Mouse (Mus musculus): ENCODE measurements around the gene 4930452B06Rik. TPM values are rescaled to one million over a fixed set of nuclear protein-coding genes. Genes with fewer than 3 reads are reported as not detected.

4930452B06Rik gene
- polyA plus RNA-seq, 1 experiment from 2014 or later, result 5.7 TPM

GRCm38 (mm10) chr14:8444363-8444762 is 221.7 kb downstream of the 4930452B06Rik start:
- no peak for ATAC-seq (ENCODE audit: low FRiP score)
- H3K4me1 ChIP-seq, result no peaks in the 10 kb centered on the region
- 78% methylated on average over 2 of the region's 2 CpGs for WGBS
- no peak overlapping the region for H3K4me2 ChIP-seq
- no peak overlapping the region for H3K27ac ChIP-seq (replicated peaks)
- no peaks in the 10 kb centered on the region for H3K36me3 ChIP-seq
- no peaks in the 10 kb centered on the region for H3K27me3 ChIP-seq (replicated peaks)
- H3K9me3 ChIP-seq (replicated peaks), result no peaks in the 10 kb centered on the region
- no peak overlapping the region for H3K4me3 ChIP-seq (replicated peaks)
- H3K9ac ChIP-seq (replicated peaks), result no peak overlapping the region

GRCm38 (mm10) chr14:8442691-8443090 is 223.3 kb downstream of the 4930452B06Rik start:
- no peaks in the 10 kb centered on the region for H3K4me1 ChIP-seq
- H3K9me3 ChIP-seq (replicated peaks), result no peaks in the 10 kb centered on the region
- H3K27me3 ChIP-seq (replicated peaks), result no peaks in the 10 kb centered on the region
- H3K36me3 ChIP-seq, result no peaks in the 10 kb centered on the region
- ATAC-seq (ENCODE audit: low FRiP score), result no peak
- no peak overlapping the region for H3K27ac ChIP-seq (replicated peaks)
- H3K4me3 ChIP-seq (replicated peaks), result no peak overlapping the region
- no peak overlapping the region for H3K4me2 ChIP-seq
- H3K9ac ChIP-seq (replicated peaks), result no peak overlapping the region
- 87% methylated on average over 3 of the region's 3 CpGs for WGBS

DNA sequence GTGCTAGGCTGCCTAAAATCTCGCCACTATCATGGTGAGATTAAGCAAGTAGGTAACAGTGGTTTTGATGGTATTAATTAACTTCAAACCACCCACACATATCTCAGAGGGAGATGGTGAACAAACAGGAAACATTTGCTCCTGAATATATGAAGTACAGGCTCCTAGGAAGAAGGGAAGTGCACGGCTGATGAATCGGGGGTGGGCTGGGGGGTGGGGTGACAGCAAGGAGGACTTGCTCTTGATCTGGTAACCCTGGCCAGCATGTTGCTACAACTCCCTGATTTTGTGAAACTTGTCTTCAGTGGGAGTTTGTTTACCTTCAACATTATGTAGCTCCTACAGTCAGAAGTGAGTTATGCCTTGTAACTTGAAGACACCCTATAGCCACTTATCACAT is 224.4 kb downstream of the 4930452B06Rik start:
- no peak overlapping the region for H3K4me2 ChIP-seq
- H3K27me3 ChIP-seq (replicated peaks), result no peaks in the 10 kb centered on the region
- 84% methylated on average over 3 of the region's 3 CpGs for WGBS
- H3K27ac ChIP-seq (replicated peaks), result no peak overlapping the region
- H3K4me3 ChIP-seq (replicated peaks), result no peak overlapping the region
- H3K9ac ChIP-seq (replicated peaks), result no peak overlapping the region
- ATAC-seq (ENCODE audit: low FRiP score), result no peak
- no peaks in the 10 kb centered on the region for H3K9me3 ChIP-seq (replicated peaks)
- no peaks in the 10 kb centered on the region for H3K36me3 ChIP-seq
- no peaks in the 10 kb centered on the region for H3K4me1 ChIP-seq

DNA sequence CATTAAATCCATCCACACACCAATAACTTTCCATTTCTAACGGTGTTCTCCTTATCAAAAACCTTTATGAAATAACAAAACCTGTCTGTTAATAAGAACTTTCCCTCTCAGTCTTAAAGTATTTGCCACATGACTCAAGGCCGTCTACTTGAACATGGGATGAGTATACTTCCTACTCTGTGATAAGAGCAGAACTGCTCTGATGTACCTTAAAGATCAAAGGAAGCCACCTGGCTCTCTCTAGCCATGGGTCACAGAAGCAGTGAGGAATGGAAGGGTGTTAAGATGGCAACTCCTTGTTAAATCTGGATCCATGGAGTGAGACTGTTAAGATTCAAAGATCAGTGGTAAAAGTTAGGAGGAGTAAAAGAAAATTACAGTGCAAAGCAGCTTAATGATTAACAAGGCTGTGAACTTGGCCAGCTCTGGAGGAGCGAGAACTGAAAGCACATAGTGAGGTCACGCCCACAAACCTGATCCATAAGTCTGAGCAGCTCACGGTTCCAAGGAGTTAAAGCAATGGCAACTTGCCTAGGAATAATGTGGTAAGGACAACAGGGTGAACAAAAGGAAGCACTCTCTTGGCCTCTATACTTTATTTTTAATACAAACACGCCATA is 235.3 kb downstream of the 4930452B06Rik start:
- 82% methylated on average over 6 of the region's 6 CpGs for WGBS
- no peak for ATAC-seq (ENCODE audit: low FRiP score)
- Histone ChIP-seq H3K9ac (replicated peaks) (no peak overlapping the region), H3K36me3 (no peaks in the 10 kb centered on the region), H3K27me3 (replicated peaks) (no peaks in the 10 kb centered on the region), H3K27ac (replicated peaks) (no peak overlapping the region), H3K9me3 (replicated peaks) (no peaks in the 10 kb centered on the region), H3K4me3 (replicated peaks) (no peak overlapping the region), H3K4me1 (no peaks in the 10 kb centered on the region), H3K4me2 (no peak overlapping the region)

GRCm38 (mm10) chr14:8429767-8430166 is 236.3 kb downstream of the 4930452B06Rik start:
- Histone ChIP-seq H3K9ac (replicated peaks) (no peak overlapping the region), H3K36me3 (no peaks in the 10 kb centered on the region), H3K4me2 (no peak overlapping the region), H3K4me1 (no peaks in the 10 kb centered on the region), H3K4me3 (replicated peaks) (no peak overlapping the region), H3K27ac (replicated peaks) (no peak overlapping the region), H3K27me3 (replicated peaks) (no peaks in the 10 kb centered on the region), H3K9me3 (replicated peaks) (no peaks in the 10 kb centered on the region)
- 93% methylated on average over 2 of the region's 2 CpGs for WGBS
- no peak for ATAC-seq (ENCODE audit: low FRiP score)

- WGBS, result 48% methylated on average over 3 of the region's 3 CpGs
- no peak overlapping the region for H3K4me2 ChIP-seq
- no peak overlapping the region for H3K4me3 ChIP-seq (replicated peaks)
- H3K9ac ChIP-seq (replicated peaks), result no peak overlapping the region
- ATAC-seq (ENCODE audit: low FRiP score), result peak; percentile 28; the same call in 1 of the 2 replicates
- no peak overlapping the region for H3K27ac ChIP-seq (replicated peaks)
- no peaks in the 10 kb centered on the region for H3K27me3 ChIP-seq (replicated peaks)
- no peaks in the 10 kb centered on the region for H3K36me3 ChIP-seq
- no peaks in the 10 kb centered on the region for H3K9me3 ChIP-seq (replicated peaks)
- H3K4me1 ChIP-seq, result no peaks in the 10 kb centered on the region
Observed at GRCm38 (mm10) chr14:8422833-8423232, 243.2 kb downstream of the 4930452B06Rik start.

DNA sequence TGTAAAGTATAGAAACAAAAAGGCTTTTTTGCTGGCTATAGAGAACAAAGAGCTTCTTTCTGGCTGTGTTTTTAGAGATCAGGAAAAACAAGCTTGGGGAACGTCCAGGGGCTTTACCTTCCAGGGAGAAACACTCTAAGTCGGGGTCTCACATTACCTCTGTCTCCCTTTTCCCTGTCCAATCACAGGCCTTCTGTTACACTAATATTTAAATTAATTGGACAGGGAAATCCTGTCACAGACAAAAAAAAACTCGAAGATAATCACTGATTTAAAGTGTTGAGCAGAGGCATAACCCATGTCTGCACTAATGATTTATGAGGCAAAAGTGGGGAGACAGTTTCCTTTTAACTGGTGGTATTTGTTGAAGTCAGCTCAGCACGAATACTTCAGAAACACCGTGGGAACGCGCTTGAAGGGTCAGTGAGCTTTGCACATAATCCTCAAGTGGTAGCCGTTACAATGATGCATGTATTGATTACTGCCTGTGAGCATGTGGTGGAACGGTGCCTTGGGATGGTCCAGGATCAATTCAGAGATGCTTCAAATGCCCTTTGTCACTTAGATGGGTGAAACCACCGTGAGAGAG is 244.7 kb downstream of the 4930452B06Rik start:
- no peaks in the 10 kb centered on the region for H3K4me1 ChIP-seq
- H3K27me3 ChIP-seq (replicated peaks), result no peaks in the 10 kb centered on the region
- H3K9me3 ChIP-seq (replicated peaks), result no peaks in the 10 kb centered on the region
- H3K36me3 ChIP-seq, result no peaks in the 10 kb centered on the region
- H3K9ac ChIP-seq (replicated peaks), result no peak overlapping the region
- no peak overlapping the region for H3K27ac ChIP-seq (replicated peaks)
- no peak for ATAC-seq (ENCODE audit: low FRiP score)
- H3K4me2 ChIP-seq, result 0 out of 2 replicates have a peak overlapping the region, but pooled peaks have one; percentile 2
- 19% methylated on average over 10 of the region's 10 CpGs for WGBS
- no peak overlapping the region for H3K4me3 ChIP-seq (replicated peaks)

- no peak for ATAC-seq (ENCODE audit: low FRiP score)
- H3K4me1 ChIP-seq, result no peaks in the 10 kb centered on the region
- no peaks in the 10 kb centered on the region for H3K27me3 ChIP-seq (replicated peaks)
- no peak overlapping the region for H3K9ac ChIP-seq (replicated peaks)
- H3K4me2 ChIP-seq, result no peak overlapping the region
- H3K36me3 ChIP-seq, result no peaks in the 10 kb centered on the region
- no peak overlapping the region for H3K27ac ChIP-seq (replicated peaks)
- no peak overlapping the region for H3K4me3 ChIP-seq (replicated peaks)
- WGBS, result 65% methylated on average over 3 of the region's 3 CpGs
- no peaks in the 10 kb centered on the region for H3K9me3 ChIP-seq (replicated peaks)
Observed at GRCm38 (mm10) chr14:8418610-8419009, 247.4 kb downstream of the 4930452B06Rik start.

DNA sequence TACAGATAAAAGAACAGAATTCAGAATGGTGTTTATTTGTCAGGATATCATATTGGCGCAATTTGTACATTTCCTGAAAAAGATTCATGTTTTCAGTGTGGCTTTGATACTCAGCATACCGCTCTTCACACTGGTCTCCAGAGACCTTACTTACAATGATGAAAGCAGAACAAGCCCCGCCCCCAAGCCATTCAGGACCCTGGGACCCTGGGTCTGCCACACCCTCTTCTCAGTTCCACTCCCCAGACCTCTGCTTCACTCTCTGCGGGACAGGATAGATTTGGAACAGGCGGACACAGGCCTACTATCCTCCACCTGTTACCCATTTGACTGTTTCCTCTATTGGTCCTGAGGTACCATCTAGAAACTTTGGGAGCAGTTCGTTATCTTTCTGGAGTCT is 260.1 kb downstream of the 4930452B06Rik start:
- Histone ChIP-seq H3K27me3 (replicated peaks) (no peaks in the 10 kb centered on the region), H3K27ac (replicated peaks) (no peak overlapping the region), H3K4me3 (replicated peaks) (no peak overlapping the region), H3K4me1 (no peaks in the 10 kb centered on the region), H3K9ac (replicated peaks) (no peak overlapping the region), H3K36me3 (no peaks in the 10 kb centered on the region), H3K4me2 (no peak overlapping the region), H3K9me3 (replicated peaks) (no peaks in the 10 kb centered on the region)
- no peak for ATAC-seq (ENCODE audit: low FRiP score)
- WGBS, result 72% methylated on average over 6 of the region's 6 CpGs

- H3K4me1 ChIP-seq, result no peaks in the 10 kb centered on the region
- H3K4me2 ChIP-seq, result no peak overlapping the region
- H3K4me3 ChIP-seq (replicated peaks), result no peak overlapping the region
- no peak for ATAC-seq (ENCODE audit: low FRiP score)
- 86% methylated on average over 3 of the region's 3 CpGs for WGBS
- H3K36me3 ChIP-seq, result no peaks in the 10 kb centered on the region
- H3K9me3 ChIP-seq (replicated peaks), result no peaks in the 10 kb centered on the region
- no peak overlapping the region for H3K9ac ChIP-seq (replicated peaks)
- H3K27me3 ChIP-seq (replicated peaks), result no peaks in the 10 kb centered on the region
- no peak overlapping the region for H3K27ac ChIP-seq (replicated peaks)
Observed at GRCm38 (mm10) chr14:8403310-8403709, 262.7 kb downstream of the 4930452B06Rik start.

DNA sequence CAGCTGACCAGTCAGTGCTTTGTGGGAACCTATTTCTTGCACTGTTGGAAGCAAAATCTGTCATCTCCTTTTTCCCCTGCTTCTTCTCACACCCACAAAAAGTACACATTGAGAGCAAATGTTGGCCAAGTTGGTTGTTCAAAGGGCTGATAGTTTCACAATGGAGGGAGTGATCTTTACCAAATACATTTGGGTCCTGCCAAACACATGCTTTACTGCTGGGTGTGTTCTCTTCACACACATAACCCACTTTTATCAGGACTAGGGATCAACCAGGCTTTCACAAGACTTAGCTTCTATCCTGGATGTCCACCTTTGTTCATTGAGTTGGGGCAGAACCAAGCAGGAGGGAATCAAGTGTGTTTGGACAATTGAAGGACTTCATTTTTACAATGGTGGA is 267.5 kb downstream of the 4930452B06Rik start:
- Histone ChIP-seq H3K27ac (replicated peaks) (no peak overlapping the region), H3K4me3 (replicated peaks) (no peak overlapping the region), H3K9me3 (replicated peaks) (no peaks in the 10 kb centered on the region), H3K27me3 (replicated peaks) (no peaks in the 10 kb centered on the region), H3K4me1 (no peaks in the 10 kb centered on the region), H3K9ac (replicated peaks) (no peak overlapping the region), H3K4me2 (no peak overlapping the region), H3K36me3 (no peaks in the 10 kb centered on the region)
- ATAC-seq (ENCODE audit: low FRiP score), result no peak

DNA sequence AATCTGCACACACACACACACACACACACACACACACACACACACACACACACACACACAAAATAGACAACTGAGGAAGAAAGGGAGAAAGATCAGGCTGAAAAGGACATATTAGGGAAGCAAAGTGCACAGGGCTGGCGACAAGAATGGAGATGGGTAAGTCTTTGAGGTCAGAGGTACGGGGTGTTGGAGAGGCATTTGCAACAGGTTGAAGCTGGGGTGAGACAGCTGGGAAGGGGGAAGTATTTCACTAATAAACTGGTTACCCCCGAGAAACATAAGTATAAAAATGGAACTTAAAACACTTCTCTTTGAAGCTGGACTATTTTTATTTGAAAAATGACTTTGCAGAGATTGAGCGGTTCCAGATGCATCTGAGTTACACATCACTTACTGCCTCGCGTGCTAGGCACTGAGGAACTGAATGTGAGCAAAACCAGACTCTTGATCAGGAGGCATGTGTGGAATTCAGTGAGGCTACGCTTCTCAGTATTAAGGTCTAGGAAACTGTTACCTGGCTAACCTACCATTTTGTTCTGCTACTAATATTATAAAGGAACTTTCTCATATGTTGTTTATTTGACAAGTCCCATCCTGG is 270.3 kb downstream of the 4930452B06Rik start:
- no peak for ATAC-seq (ENCODE audit: low FRiP score)
- Histone ChIP-seq H3K36me3 (no peaks in the 10 kb centered on the region), H3K4me1 (no peaks in the 10 kb centered on the region), H3K9me3 (replicated peaks) (no peaks in the 10 kb centered on the region), H3K4me2 (no peak overlapping the region), H3K27me3 (replicated peaks) (no peaks in the 10 kb centered on the region), H3K9ac (replicated peaks) (no peak overlapping the region), H3K27ac (replicated peaks) (no peak overlapping the region), H3K4me3 (replicated peaks) (no peak overlapping the region)
- 91% methylated on average over 7 of the region's 7 CpGs for WGBS
